Mouse (Mus musculus): ENCODE results near the gene Mdfi.

Mdfi gene

DNA sequence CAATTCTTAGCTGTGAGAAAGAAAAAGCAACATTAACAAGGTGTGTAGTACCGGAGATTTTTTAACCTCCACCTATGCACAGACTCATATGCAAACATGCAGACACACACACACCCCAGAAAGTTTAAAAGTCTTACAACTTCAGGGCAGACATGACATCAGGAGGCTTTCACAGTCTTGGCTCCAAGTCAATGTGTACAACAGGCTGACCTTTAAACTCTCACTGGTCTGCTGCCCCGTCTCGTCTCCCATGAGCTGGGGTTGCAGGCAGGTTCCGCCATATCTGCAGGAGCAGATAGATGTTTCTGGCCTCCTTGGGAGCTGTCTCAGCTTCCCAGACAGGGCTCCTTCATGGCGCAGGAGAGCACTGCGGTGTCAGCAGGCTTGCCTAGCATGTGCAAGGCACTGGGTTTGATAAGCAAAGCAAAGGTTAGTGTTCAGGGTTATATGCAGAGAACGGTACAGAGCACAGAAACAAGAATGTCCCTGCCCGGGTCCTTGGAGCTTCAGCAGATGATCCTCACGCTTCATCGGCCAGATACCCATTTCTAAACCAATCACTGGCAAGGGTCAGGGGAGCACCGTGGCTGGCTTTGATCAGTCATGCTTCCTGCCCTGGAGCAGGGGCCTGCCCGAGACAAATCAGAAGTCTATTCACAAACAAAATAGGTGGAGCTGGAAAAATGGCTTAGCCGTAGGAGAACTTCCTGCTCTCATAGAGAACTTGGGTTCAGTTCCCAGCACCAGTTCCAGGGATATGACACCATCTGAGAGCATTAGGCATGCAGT is 29.2 kb downstream of the Mdfi start:
- no peak for DNase-seq (ENCODE audit: inconsistent age in 2 of 2, low spot score in 1 of 2)

DNA sequence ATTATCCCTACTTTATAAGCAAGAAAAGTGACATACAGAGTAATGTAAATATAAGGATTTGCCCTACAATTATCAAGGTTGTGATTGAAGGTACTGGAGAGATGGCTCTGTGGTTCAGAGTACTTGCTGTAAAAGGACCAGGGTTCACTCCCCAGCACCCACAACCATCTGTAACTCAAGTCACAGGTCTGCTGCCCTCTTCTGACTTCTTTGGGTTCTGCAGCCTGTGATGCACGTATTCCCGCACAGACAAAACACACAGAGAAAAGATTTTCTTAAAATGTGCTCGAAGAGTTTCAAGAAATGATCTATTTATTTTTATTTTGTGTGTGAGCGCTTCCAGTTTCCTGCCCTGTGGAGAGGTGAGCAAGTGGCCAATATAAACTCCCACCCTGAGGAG is 30.8 kb downstream of the Mdfi start:
- no peak for DNase-seq (ENCODE audit: inconsistent age in 2 of 2, low spot score in 1 of 2)

DNA sequence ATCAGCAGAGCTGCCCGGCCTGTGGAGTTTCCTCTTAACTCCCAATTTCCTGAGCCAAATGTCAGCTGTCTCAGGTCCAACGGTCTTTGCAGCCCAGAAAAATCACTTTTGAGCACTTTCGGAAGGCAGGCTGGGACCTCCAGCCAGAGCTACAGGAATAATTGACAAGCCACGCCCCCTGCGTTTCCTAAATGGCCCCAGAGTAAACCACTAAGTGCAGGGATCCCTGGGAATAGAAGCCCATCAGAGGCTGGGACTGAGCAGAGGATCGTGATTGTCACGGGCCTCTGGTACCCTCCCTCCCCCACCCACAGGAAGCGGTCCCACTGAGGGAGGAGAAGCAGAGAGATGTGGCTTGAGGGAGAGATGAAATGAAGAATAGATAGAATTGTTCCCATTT is 31.7 kb downstream of the Mdfi start:
- no peak for DNase-seq (ENCODE audit: inconsistent age in 2 of 2, low spot score in 1 of 2)

DNA sequence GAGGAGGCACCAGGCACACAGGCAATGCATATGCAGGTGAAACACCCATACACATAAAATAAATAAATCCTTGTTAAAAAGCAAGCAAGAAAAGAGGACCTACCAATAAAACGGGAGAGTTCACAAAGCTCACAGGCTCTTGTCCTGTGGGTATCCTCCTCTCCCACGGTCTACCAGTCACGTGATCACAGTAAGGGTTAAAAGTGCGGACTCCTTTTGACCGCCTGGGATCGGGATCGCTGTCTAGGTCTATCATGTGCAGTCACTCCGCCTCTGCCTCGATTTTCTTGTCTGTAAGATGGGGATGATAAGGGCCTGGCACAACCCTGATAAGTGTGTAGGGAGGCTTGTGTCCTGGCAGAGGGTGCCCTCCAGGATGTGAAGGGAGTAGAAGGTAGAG is 37.1 kb downstream of the Mdfi start:
- DNase-seq (ENCODE audit: inconsistent age in 2 of 2, low spot score in 1 of 2), result no peak

DNA sequence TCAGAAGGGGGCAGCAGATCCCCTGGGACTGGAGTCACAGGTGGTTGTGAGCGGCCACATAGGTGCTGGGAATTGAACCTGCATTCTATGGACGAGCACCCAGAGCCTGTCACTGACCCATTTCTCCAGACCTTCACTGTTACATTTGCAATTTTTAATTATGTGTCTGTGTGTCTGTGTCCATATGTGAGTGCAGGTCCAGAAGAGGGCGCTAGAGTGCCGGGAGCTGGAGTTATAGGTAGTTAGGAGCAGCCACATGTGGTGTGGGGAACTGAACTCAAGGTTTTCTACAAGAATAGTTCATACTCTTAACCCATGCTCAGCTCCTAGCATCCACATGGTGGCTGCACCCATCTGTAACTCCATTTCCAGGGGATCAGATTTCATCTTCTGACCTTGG is 37.5 kb downstream of the Mdfi start:
- DNase-seq (ENCODE audit: inconsistent age in 2 of 2, low spot score in 1 of 2), result peak in 1 of 2 experiments; percentile 57

DNA sequence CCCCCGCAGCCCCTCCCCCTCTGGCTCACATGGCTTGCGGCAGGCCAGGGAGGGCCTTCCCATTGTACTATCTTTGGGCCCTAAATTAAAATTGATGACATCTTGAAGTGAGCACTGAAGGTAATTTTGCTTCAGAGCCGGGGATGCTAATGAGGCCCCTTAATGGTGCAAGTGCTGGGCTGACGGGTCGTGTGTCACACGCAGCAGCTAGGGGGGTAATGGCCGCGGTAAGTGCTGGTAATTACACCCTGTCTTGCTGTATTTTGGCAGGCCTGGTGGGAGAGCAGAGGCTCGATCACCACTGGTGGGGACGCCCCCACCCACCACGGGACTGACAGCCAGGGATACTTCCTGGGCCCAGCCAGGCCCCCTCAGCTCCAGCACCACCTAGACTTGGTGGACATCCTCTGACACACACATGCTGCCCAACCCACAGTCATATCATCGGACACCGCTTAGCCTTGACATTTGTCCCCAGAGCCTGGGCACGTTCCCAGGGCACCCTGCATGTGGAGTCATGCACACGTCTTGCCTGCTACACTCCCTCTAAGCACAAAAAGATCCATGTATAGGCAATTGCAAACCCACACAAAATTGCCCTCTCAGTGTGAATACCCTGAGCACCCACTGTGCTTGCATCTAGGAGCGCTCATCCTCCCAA is 38.2 kb downstream of the Mdfi start:
- peak; percentile 76 to 79 for DNase-seq (ENCODE audit: inconsistent age in 2 of 2, low spot score in 1 of 2)

DNA sequence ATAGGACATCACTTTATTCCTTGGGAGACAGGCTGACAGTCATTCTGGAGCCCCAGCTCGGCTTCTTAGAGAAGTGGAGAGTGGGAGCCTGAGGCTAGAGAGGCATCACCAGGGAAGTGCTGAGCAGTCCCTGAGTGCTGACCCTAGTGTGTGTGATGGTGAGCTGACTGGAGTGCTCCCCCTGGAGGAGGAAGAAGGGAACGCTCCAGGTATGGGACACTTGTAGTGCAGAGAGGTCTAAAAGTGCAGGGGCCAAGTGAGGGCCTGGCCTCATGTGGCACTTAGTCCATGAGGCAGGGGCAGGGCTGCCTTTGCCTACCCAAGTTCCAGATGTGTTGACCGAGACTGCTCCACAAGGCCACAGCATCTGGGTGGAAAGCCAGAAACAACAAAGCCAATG is 39.0 kb downstream of the Mdfi start:
- peak; percentile 63 to 80 for DNase-seq (ENCODE audit: inconsistent age in 2 of 2, low spot score in 1 of 2)

DNA sequence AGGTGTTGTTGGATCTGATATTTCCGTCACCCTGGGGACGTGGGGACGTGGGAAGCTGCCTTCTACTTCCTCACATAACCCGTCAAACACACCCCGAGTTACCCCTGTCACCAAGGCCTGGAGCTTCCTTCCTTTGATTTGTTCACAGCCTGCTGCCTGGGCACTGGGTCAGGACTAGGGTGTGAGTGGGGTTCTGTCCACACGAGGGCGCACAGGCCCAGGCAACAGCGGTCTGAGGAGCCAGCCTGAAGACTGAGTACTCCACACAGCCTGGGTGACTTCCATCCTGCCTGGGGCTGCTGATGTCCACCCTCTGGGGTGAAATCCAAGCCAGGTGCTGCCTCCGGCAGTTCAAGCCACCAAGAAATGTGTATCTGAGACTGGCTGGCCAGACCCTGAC is 41.1 kb downstream of the Mdfi start:
- peak; percentile 89 to 95 for DNase-seq (ENCODE audit: inconsistent age in 2 of 2, low spot score in 1 of 2)

DNA sequence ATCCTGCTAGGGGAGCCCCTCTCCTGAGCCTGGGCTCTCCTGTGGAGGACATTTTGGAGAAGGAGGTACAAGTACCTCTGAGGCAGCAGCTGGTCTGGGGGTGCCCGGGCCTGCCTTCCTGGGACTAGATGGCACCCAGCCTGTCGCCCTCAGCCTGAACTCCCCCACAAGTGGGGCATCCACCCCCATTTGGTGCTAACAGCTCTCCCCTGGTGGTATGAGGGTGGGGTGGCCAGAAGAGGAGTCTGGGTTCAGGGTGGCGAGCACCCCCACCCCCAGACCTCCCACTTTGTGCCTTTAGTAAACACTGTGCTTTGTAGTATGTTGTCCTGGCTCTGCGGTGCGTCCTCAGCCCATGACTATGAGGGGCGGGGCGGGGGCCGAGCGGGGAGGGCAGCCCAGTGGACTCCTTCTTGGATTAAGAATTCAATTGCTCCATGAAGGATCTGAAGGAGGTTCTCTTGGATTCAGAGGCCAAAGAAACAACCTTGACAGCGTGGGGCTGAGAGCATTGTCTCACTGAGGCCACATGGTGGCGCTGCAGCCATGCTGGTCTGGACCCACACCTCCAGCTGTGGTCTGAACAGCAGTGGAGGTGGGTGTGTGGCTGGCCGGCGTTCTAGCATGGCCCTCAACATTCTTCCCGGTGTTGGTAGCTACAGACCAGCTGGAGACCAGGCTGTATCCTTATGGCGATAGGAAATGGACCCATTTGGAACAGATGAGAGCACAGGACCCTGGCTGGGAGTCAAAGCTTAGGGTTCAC is 42.2 kb downstream of the Mdfi start:
- peak; percentile 75 to 89 for DNase-seq (ENCODE audit: inconsistent age in 2 of 2, low spot score in 1 of 2)

DNA sequence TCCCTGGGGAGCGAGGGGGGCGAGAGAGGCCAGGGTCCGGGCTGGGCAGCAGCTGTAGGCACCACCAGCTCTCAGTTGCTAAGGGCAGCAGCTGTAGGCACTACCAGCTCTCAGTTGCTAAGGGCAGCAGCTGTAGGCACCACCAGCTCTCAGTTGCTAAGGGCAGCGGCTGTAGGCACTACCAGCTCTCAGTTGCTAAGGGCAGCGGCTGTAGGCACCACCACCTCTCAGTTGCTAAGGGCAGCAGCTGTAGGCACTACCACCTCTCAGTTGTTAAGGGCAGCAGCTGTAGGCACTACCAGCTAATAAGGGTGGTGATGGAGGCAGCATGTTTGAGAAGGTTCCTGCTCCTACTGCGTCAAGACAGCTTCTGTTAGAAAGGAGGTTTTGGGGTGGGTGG is 45.5 kb downstream of the Mdfi start:
- DNase-seq (ENCODE audit: inconsistent age in 2 of 2, low spot score in 1 of 2), result no peak

DNA sequence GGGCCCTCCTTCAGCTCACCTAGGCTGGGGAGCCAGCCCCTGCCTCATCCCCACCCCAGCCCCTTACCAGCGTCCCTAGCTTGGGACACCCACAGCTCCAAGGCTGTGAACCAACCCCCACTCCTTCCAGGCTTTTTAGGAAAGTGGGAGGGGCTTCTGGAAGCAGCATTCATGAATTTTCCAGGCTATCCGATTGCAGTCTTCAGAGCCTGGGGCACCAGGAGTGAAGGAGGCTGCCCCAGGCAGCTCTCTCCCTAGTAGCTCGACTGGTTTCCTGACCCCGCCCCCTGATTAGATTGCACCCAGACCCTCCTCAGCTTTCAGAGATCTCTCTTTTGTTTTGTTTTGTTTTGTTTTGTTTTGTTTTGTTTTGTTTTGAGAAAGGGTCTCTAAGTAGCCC is 46.2 kb downstream of the Mdfi start:
- no peak for DNase-seq (ENCODE audit: inconsistent age in 2 of 2, low spot score in 1 of 2)

DNA sequence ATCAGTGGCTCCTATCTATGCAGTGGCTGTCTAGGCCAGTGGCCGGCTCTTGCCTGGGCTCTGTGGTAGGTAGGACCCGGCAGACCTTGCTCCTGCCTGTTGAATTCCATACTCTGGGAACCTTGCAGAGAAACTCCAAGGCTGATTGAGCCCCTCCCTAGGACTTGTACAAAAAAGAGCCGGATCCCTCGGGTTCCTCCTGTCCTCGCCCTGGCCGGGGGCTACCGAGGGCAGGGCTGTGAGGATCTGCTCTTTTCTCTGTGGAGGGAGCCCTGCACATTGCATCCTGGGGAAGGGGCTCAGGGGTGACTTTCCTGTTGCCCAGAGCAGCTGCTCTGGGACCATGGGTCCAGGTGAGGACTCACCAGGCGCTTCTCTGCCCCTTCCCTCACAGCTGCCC is 46.9 kb downstream of the Mdfi start:
- no peak for DNase-seq (ENCODE audit: inconsistent age in 2 of 2, low spot score in 1 of 2)

DNA sequence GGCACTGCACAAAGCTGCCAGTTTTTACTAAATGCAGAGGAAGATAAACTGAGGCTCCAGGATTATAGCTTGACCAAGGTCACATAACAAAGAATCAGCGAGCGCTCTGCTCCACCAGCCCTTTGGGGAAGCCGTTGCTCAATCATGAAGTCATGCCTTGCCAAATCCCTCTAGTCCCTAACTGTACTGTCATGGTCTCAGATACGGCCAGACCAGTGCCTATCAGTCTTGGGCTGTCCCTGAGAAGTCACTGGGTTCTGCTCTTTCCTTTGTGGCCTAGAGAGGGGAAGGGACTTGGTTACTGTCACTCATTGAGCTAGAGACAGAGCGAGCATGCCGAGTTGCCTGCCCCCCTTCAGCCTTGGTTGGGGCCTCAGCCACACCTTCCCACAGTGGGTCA is 50.1 kb downstream of the Mdfi start:
- peak; percentile 38 to 77 for DNase-seq (ENCODE audit: inconsistent age in 2 of 2, low spot score in 1 of 2)

DNA sequence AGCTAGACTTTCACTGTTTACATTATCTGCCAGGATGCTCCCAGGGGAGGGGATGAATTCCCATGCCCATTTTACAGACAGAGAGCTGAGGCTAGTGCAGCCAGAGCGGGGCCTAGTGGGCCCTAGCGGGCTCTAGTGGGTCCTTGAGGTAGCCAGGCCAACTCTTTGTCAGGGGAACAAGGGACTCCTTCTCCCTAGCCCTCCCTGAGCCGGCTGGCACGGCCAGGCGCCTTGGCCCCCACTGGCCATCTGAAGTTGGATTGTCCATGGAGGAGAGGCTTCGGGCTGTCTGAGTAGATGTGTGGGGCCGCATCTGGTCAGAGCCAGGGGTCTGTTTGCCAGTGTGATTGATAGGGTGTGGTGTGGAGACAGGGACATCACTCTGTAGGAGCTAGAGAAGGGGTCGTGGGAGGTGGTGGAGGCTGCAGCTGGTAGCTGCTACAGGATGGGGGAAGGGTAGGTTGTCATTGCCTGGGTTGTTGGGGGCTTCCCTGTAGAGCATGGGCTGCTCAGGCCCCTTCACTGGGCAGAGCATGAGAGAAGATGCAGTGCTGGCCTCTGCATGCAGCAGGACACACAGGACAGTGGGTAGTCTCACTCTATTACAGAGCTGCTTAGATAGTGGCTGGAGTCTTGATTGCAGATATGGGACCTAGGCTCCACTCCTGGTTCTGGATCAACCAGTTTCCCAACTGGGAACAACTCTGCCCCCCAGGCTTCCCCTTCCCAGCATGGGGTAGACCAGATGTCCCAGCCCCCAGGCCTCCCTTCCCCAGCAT is 50.9 kb downstream of the Mdfi start:
- no peak for DNase-seq (ENCODE audit: inconsistent age in 2 of 2, low spot score in 1 of 2)

DNA sequence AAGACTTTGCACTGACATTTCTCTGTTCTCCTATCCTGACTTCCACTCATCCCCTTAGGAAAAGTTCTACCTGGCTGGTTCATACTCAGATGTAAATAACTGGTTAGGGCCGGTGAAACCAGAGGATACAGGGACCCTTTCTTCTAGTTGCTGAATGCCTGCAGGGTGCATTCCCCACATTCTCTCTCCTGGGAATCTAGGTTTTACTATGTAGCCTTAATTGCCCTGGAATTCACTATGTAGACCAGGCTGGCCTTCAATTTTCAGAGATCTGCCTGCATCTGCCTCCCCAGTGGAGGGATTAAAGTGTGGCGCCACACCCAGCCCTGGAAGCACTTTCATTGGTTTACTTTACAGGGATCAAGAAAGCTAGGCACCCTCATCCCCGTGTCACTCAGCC is 52.0 kb downstream of the Mdfi start:
- no peak for DNase-seq (ENCODE audit: inconsistent age in 2 of 2, low spot score in 1 of 2)

DNA sequence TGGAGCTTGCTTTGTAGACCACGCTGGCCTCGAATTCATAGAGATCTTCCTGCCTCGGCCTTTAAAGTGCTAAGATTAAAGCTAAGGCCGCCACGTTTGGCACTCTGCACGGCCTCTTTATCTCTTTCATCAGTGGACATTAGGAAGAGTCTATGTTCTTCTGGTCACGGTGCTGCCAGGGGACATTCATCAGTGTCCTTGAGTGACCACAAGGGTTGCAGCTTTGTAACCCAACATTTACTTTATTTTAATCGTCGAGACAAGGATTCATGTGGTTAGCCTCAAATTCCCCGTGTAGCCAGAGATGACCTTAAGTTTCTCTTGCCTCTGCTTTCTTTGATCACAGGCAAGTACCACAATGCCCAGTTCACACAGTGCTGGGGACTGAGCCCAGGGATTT is 54.0 kb downstream of the Mdfi start:
- DNase-seq (ENCODE audit: inconsistent age in 2 of 2, low spot score in 1 of 2), result peak; percentile 49 to 57

DNA sequence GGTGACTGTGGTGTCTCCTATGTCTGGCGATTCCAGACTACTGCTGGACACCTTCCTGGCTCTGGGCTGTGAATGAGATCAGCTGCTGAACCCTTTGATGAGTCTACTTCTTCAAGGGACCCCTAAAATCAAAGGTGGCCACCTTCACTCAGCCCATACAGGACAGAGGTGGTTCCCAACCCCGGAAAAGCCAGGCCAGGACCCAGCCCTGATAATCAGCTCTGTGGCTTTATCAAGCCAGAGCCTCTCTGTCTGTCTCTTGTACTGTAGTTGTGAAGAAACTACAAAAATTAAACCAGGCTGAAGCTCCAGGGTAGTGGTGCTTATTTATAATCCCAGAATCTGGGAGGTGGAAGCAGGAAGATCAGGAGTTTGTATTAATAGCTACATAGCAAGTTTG is 57.4 kb downstream of the Mdfi start:
- DNase-seq (ENCODE audit: inconsistent age in 2 of 2, low spot score in 1 of 2), result no peak

DNA sequence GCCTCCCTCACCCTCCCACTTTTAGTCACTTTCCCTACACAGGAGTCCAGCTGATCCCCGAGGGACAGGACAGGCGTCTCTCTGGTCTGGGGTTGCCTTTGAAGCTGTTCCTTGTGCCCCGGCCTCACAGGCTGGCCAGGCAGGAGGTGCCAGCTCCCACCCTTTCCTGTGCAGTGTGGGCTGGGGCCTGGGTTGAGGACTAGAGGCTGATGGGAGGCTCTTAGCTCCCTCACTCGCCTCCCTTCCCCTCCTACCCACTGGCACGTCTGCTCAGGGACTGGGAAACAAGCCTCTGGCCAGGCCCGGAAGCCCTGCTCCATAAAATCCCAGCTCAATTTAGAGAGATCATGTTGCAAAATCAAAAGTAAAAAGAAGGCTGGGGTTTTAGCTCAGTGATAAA is 60.9 kb downstream of the Mdfi start:
- DNase-seq (ENCODE audit: inconsistent age in 2 of 2, low spot score in 1 of 2), result no peak

DNA sequence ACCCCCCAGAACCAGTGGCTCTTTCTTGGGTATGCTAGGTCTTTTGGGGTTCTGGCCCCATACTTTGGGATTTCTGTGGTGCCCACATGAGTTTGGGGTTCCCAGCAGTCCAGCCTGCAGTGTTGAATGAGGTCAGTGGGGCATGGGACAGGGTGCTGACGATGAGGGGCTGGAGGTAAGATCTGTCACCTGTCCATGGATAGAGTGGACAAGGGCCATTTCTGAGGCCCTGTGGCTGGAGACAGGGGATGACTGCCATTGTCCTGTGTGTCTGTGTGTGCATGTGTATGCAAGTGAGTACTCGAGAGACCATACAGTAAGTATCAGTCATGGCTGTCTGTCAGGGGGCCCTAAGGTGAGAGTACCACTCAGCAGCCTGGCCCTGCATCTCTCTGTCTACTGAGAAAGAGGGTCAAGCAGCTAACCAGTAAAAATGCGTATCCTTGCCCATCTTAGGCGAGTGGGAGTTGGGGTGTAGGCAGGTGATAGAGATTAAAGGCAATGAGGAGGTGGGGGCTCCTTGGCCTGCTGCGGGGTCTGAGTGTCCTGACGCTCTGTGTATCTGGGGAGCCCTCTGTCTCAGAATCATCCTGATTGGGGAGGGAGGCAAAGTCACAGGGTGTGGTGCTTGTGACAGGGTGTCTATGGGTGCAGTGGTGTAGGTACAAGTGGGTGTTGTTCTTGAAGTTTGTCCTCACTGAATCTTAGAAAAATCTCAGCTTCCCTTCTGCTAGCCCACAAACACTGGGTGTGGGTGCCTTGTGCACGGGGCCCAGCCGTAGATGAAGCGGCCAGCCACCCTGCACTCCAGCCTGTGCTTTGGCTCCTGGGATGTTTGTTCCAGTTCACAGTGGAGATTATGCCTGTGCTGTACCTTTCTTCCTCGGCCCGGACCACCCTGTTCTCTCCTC is 64.8 kb downstream of the Mdfi start:
- DNase-seq (ENCODE audit: inconsistent age in 2 of 2, low spot score in 1 of 2), result peak in 1 of 2 experiments; percentile 32

DNA sequence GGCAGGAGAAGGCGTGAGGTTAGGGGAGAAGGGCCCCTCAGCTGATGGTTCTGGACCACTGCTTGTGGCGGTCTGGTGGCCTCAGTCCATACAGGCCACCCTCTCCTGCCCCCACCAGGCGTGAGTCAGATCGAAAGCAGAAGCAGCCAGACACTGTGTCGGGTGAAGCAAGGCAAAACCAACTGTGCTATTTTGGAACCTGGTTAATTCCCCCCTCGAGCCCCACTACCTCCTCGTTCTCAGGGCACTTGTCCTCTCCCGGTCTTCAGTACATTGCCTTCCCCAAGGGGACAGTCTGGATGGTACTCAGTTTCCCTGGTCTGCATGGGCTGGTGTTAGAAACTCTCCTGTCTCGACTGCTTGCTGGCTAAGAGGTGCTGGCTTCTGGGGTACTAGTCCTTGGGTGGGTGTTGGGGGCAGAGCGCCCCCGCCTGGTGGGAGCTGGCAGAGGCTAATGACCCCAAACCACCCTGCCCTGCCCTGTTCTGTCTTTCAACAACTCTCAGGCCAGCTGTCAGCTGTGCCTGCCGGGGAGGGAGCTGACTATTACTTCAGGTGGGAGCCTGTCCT is 65.7 kb downstream of the Mdfi start:
- peak in 1 of 2 experiments; percentile 67 for DNase-seq (ENCODE audit: inconsistent age in 2 of 2, low spot score in 1 of 2)

Measured in adrenal gland, adult (tissue).